In the genomic region with DNA sequence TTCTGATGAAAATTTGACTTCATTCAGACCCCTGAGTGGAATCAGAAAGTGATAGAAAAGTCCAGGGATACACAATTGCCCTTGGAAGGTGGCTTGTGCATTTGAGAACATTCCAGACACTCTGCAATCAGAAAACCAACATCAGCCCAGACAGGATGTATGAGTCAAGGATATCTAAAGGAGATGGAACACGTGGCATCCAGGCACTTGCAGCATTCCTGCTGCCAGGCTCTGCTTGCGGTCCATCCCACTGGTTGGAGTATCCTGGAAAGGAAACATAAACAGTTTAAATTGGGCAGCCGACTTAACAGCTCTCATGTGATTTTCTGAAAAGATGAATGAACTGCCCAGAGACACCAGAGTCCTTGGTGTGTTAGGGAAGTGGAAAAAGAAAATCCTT, we compare ENCODE assay signal across 14 mouse cellular contexts.
DNase-seq lines count a peak whose midpoint lies in the region; ATAC-seq and TF ChIP-seq lines count a peak whose summit lies in the region.
"Had no signal": no experiment of that assay in that cellular context is flagged by ENCODE, and none has a peak within 500 bp of the region (broad histone marks: within the 10 kb centered on the region; RNA-seq: fewer than 3 reads in every experiment).

No protein-coding gene starts in this region.

- H3K4me1 ChIP-seq in heart, embryonic 14.5 days (ENCODE audit: control insufficient read depth in 2 of 2, insufficient read depth in 2 of 2, low read length in 2 of 2), result peaks cover 2 to 9% of the 10 kb centered on the region in 2 experiments; a peak in 2 of 4 replicates
- H3K4me1 ChIP-seq in neural tube, embryonic 15.5 days, result no peaks in the 10 kb centered on the region
- no peaks in the 10 kb centered on the region for H3K4me1 ChIP-seq in embryonic facial prominence, embryonic 14.5 days (ENCODE audit: control insufficient read depth, insufficient read depth, low read length)

- no peaks in the 10 kb centered on the region for H3K27me3 ChIP-seq in heart, embryonic 14.5 days (ENCODE audit: control insufficient read depth, insufficient read depth, low read length)
- H3K27me3 ChIP-seq in neural tube, embryonic 15.5 days (replicated peaks), result no peaks in the 10 kb centered on the region
- H3K27me3 ChIP-seq in embryonic facial prominence, embryonic 14.5 days (replicated peaks; ENCODE audit: control insufficient read depth, insufficient read depth, low read length), result no peaks in the 10 kb centered on the region
- no peaks in the 10 kb centered on the region for H3K27me3 ChIP-seq in myocyte (ENCODE audit: control insufficient read depth, insufficient read depth, insufficient read length)
- H3K27me3 ChIP-seq: CH12.LX had no signal

- H3ac ChIP-seq in myocyte (ENCODE audit: control insufficient read depth, insufficient read length), result no peak overlapping the region

- H3K9me3 ChIP-seq in heart, embryonic 14.5 days (ENCODE audit: control insufficient read depth, low read length), result no peaks in the 10 kb centered on the region
- H3K9me3 ChIP-seq in neural tube, embryonic 15.5 days (replicated peaks), result no peaks in the 10 kb centered on the region
- no peaks in the 10 kb centered on the region for H3K9me3 ChIP-seq in embryonic facial prominence, embryonic 14.5 days (ENCODE audit: control insufficient read depth, low read length)

- WGBS in heart, embryonic 14.5 days, result 14% methylated on average over 3 of the region's 3 CpGs
- 67% methylated on average over 3 of the region's 3 CpGs for WGBS in neural tube, embryonic 15.5 days
- WGBS in embryonic facial prominence, embryonic 14.5 days, result 27% methylated on average over 3 of the region's 3 CpGs

- DNase-seq in heart, postnatal 4 days, result no peak
- DNase-seq in neural tube, embryonic 10.5 days (ENCODE audit: extremely low spot score, low spot score), result peak; percentile 35
- DNase-seq in embryonic facial prominence, embryonic 14.5 days (ENCODE audit: low spot score), result peak; percentile 59
- no peak for DNase-seq in spleen, adult 12 weeks (ENCODE audit: low spot score)
- no peak for DNase-seq in adrenal gland, adult 8-10 months
- DNase-seq: kidney, adult 9 months; retina, postnatal 1 day; thymus, postnatal 36 days had no signal

- no peak for TF ChIP-seq POLR2A in myocyte (IDR thresholded peaks at IDR 0.05; ENCODE audit: insufficient read length, low read depth)

- H3K36me3 ChIP-seq in heart, embryonic 14.5 days (ENCODE audit: control insufficient read depth, insufficient read depth, low read length), result no peaks in the 10 kb centered on the region
- no peaks in the 10 kb centered on the region for H3K36me3 ChIP-seq in neural tube, embryonic 15.5 days
- no peaks in the 10 kb centered on the region for H3K36me3 ChIP-seq in embryonic facial prominence, embryonic 14.5 days (ENCODE audit: control insufficient read depth, insufficient read depth, low read length)
- no peaks in the 10 kb centered on the region for H3K36me3 ChIP-seq in myocyte (ENCODE audit: control insufficient read depth, insufficient read depth)

- no peak overlapping the region for H3K4me2 ChIP-seq in heart, embryonic 14.5 days (ENCODE audit: low read length)
- H3K4me2 ChIP-seq in neural tube, embryonic 15.5 days, result no peak overlapping the region
- H3K4me2 ChIP-seq in embryonic facial prominence, embryonic 14.5 days (ENCODE audit: low read depth, low read length), result no peak overlapping the region
- H3K4me2 ChIP-seq in myocyte (ENCODE audit: low read depth), result peak overlapping the region; percentile 65

- no peaks in the 10 kb centered on the region for H3K79me2 ChIP-seq in myocyte (ENCODE audit: control insufficient read depth, insufficient read depth)

- no peak overlapping the region for H3K9ac ChIP-seq in heart, embryonic 14.5 days (ENCODE audit: low read length)
- no peak overlapping the region for H3K9ac ChIP-seq in neural tube, embryonic 15.5 days (replicated peaks)
- H3K9ac ChIP-seq in embryonic facial prominence, embryonic 14.5 days (ENCODE audit: low read depth, low read length), result no peak overlapping the region

- H3K4me3 ChIP-seq in heart, embryonic 14.5 days (ENCODE audit: control insufficient read depth in 1 of 2, insufficient read depth in 1 of 2, low read depth in 1 of 2, low read length in 2 of 2), result no peak overlapping the region
- H3K4me3 ChIP-seq in neural tube, embryonic 15.5 days (replicated peaks), result no peak overlapping the region
- H3K4me3 ChIP-seq in embryonic facial prominence, embryonic 14.5 days (ENCODE audit: low read depth, low read length), result no peak overlapping the region
- H3K4me3 ChIP-seq in myocyte, result no peak overlapping the region

- H3K27ac ChIP-seq in heart, embryonic 14.5 days (replicated peaks in 1 of 2; ENCODE audit: control insufficient read depth in 1 of 2, insufficient read depth in 1 of 2, low read depth in 2 of 2, low read length in 2 of 2), result peak overlapping the region in 1 of 2 experiments; percentile 33; a peak in 2 of 4 replicates
- H3K27ac ChIP-seq in neural tube, embryonic 15.5 days (replicated peaks), result no peak overlapping the region
- no peak overlapping the region for H3K27ac ChIP-seq in embryonic facial prominence, embryonic 14.5 days (replicated peaks; ENCODE audit: low read depth, low read length)
- H3K27ac ChIP-seq: macrophage had no signal

- ATAC-seq in heart, embryonic 14.5 days (ENCODE audit: insufficient number of reproducible peaks, insufficient read depth, low FRiP score, low read depth), result peak; percentile 64; the same call in 1 of the 2 replicates
- no peak for ATAC-seq in neural tube, embryonic 15.5 days (ENCODE audit: low FRiP score)
- no peak for ATAC-seq in embryonic facial prominence, embryonic 14.5 days (ENCODE audit: low read depth)
- ATAC-seq: forebrain, embryonic 14.5 days had no signal

TF ChIP-seq in myocyte, 11 proteins besides CTCF, POLR2A, EP300 and RAD21:
- TF ChIP-seq CEBPB (IDR thresholded peaks at IDR 0.05; ENCODE audit: insufficient read depth, poor library complexity, severe bottlenecking) (peak; percentile 61; the same call in 1 of the 2 replicates), E2F4 (IDR thresholded peaks at IDR 0.05; ENCODE audit: insufficient read depth) (no peak), MAX (IDR thresholded peaks at IDR 0.05; ENCODE audit: low read depth) (peak; percentile 71), USF1 (IDR thresholded peaks at IDR 0.05; ENCODE audit: low read depth) (peak; percentile 90), REST (IDR thresholded peaks at IDR 0.05; ENCODE audit: insufficient read depth, insufficient read length) (no peak), MYOG (IDR thresholded peaks at IDR 0.05; ENCODE audit: control insufficient read depth in 1 of 3, insufficient read depth in 1 of 3, insufficient read length in 2 of 3, low read depth in 2 of 3) (peak in 1 of 3 experiments; percentile 54), TCF3 (IDR thresholded peaks at IDR 0.05; ENCODE audit: insufficient read length, low read depth) (no peak), TCF12 (IDR thresholded peaks at IDR 0.05; ENCODE audit: insufficient read depth, poor library complexity, severe bottlenecking) (peak; percentile 58), MYOD1 (IDR thresholded peaks at IDR 0.05; ENCODE audit: control insufficient read depth in 1 of 3, insufficient read length in 2 of 3, low read depth in 2 of 3) (peak in 2 of 3 experiments; percentile 24 to 71), POLR2AphosphoS2 (IDR thresholded peaks at IDR 0.05; ENCODE audit: insufficient read length, low read depth) (no peak), SRF (IDR thresholded peaks at IDR 0.05; ENCODE audit: control insufficient read depth, insufficient read length, low read depth) (no peak)

Comparison
In these comparisons a context has a peak if more than half of its experiments do, and no peak if none do; other contexts are left out.
1. DNase-seq: peak in neural tube, embryonic 10.5 days (single experiment) and embryonic facial prominence, embryonic 14.5 days (single experiment); none in heart, postnatal 4 days (single experiment), spleen, adult 12 weeks (single experiment) and adrenal gland, adult 8-10 months (single experiment).